Mouse (Mus musculus) cerebellum, postnatal 14 days (tissue): ENCODE data around the gene Adcy10.

Experiments used
- DNase-seq, 2 experiments: peaks; one replicate each; pipeline ENCODE4 v3.0.0; 2021; ENCODE audit warnings: mixed read lengths in 2 of 2

Adcy10 gene

GRCm38 (mm10) chr1:165484688-165485233 is at the start of gene Adcy10:
Gene Adcy10 (plus strand): TSS chr1:165485183.
- DNase-seq, result no peak

- DNase-seq, result no peak
Measured at GRCm38 (mm10) chr1:165438289-165439021, 46.5 kb upstream of the Adcy10 start.

GRCm38 (mm10) chr1:165440788-165441187 is 44.2 kb upstream of the Adcy10 start:
- DNase-seq, result no peak

- DNase-seq, result no peak
Measured at GRCm38 (mm10) chr1:165441201-165441600, 43.8 kb upstream of the Adcy10 start.

- no peak for DNase-seq
Measured at GRCm38 (mm10) chr1:165441719-165442118, 43.3 kb upstream of the Adcy10 start.

- no peak for DNase-seq
Measured at GRCm38 (mm10) chr1:165459041-165459502, 25.9 kb upstream of the Adcy10 start.

- peak; percentile 74 to 75 for DNase-seq
Measured at GRCm38 (mm10) chr1:165459503-165460181, 25.3 kb upstream of the Adcy10 start.

- peak; percentile 100 for DNase-seq
Measured at GRCm38 (mm10) chr1:165460360-165460800, 24.6 kb upstream of the Adcy10 start, which contains the start of the genes Dcaf6 and Mpc2. Gene Dcaf6 (minus strand): TSS chr1:165460475. Gene Mpc2 (plus strand): TSS chr1:165460637.

GRCm38 (mm10) chr1:165460801-165461377 is 24.1 kb upstream of the Adcy10 start:
- DNase-seq, result peak; percentile 99

- peak in 1 of 2 experiments; percentile 44 for DNase-seq
Measured at GRCm38 (mm10) chr1:165461681-165462080, 23.3 kb upstream of the Adcy10 start.

GRCm38 (mm10) chr1:165462861-165463260 is 22.1 kb upstream of the Adcy10 start:
- no peak for DNase-seq

GRCm38 (mm10) chr1:165464574-165464973 is 20.4 kb upstream of the Adcy10 start:
- no peak for DNase-seq

- DNase-seq, result no peak
Measured at GRCm38 (mm10) chr1:165468971-165469370, 16.0 kb upstream of the Adcy10 start.

GRCm38 (mm10) chr1:165469717-165470116 is 15.3 kb upstream of the Adcy10 start:
- DNase-seq, result no peak

GRCm38 (mm10) chr1:165471490-165471889 is 13.5 kb upstream of the Adcy10 start:
- no peak for DNase-seq

GRCm38 (mm10) chr1:165486108-165486507 is 1.1 kb downstream of the Adcy10 start:
- DNase-seq, result no peak

- no peak for DNase-seq
Measured at GRCm38 (mm10) chr1:165489197-165489596, 4.2 kb downstream of the Adcy10 start.

GRCm38 (mm10) chr1:165498856-165499255 is 13.9 kb downstream of the Adcy10 start:
- DNase-seq, result peak; percentile 18 to 19

- no peak for DNase-seq
Measured at GRCm38 (mm10) chr1:165503307-165504024, 18.5 kb downstream of the Adcy10 start.

- DNase-seq, result no peak
Measured at GRCm38 (mm10) chr1:165506303-165506702, 21.3 kb downstream of the Adcy10 start.

GRCm38 (mm10) chr1:165510161-165510560 is 25.2 kb downstream of the Adcy10 start:
- peak; percentile 8 to 16 for DNase-seq

GRCm38 (mm10) chr1:165520716-165521115 is 35.7 kb downstream of the Adcy10 start:
- no peak for DNase-seq
